Mouse (Mus musculus) forebrain, embryonic 12.5 days (tissue): Measurements from ENCODE around the gene C1s2. TPM values are rescaled to one million over a fixed set of nuclear protein-coding genes. Genes with fewer than 3 reads are reported as not detected.
A peak's percentile ranks its signal among the peaks of the same experiment; 100 is the strongest.
"Not testable (repeated sequence)": the region's sequence is repeated elsewhere in the genome, so short reads cannot be mapped to it uniquely, and the experiment has no call there.

Source experiments
- ATAC-seq: fragments of 200-750 bp; cut with Nextera tagmentation; 2 replicates; pipeline ENCODE4 v1.8.0; 2017; ENCODE audit warnings: moderate TSS enrichment; ENCODE audit not compliant: low FRiP score
- H3K27ac ChIP-seq: fragments of 300-500 bp; sonication (generic); 2 replicates; pipeline ENCODE4 v1.5.1; 2016; ENCODE audit warnings: mild to moderate bottlenecking
- H3K27me3 ChIP-seq: fragments of 300-500 bp; sonication (generic); 2 replicates; pipeline ENCODE4 v1.6.1; 2016; ENCODE audit warnings: mild to moderate bottlenecking
- H3K36me3 ChIP-seq: fragments of 300-500 bp; sonication (generic); replicated peaks from 2 replicates; pipeline ENCODE4 v1.6.1; 2016; ENCODE audit warnings: mild to moderate bottlenecking
- H3K4me1 ChIP-seq: fragments of 300-500 bp; sonication (generic); 2 replicates; pipeline ENCODE4 v1.6.1; 2016
- H3K4me2 ChIP-seq: fragments of 300-500 bp; sonication (generic); 2 replicates; pipeline ENCODE4 v1.6.1; 2016; ENCODE audit warnings: mild to moderate bottlenecking, moderate library complexity
- H3K4me3 ChIP-seq: fragments of 300-500 bp; sonication (generic); replicated peaks from 2 replicates; pipeline ENCODE4 v1.5.1; 2016; ENCODE audit warnings: mild to moderate bottlenecking
- H3K9ac ChIP-seq: fragments of 300-500 bp; sonication (generic); 2 replicates; pipeline ENCODE4 v1.6.1; 2016; ENCODE audit warnings: mild to moderate bottlenecking
- H3K9me3 ChIP-seq: fragments of 300-500 bp; sonication (generic); 2 replicates; pipeline ENCODE4 v1.6.1; 2016
- WGBS: fragments of 180-500 bp; shearing (Covaris S2); methylation state at CpG from one replicate; pipeline ENCODE4 v1.1.7; 2016; 5-methylcytosine and 5-hydroxymethylcytosine counted together
- polyA plus RNA-seq: library from polyadenylated mRNA; unstranded; fragments of >200 nt; fragmentation: Nextera tagmentation; extraction: Ambion mirVana; gene quantifications from 2 replicates; pipeline ENCODE4 v1.2.1, GENCODE M21; 2016

C1s2 gene
- polyA plus RNA-seq, 1 experiment from 2014 or later: 0.08 TPM

DNA sequence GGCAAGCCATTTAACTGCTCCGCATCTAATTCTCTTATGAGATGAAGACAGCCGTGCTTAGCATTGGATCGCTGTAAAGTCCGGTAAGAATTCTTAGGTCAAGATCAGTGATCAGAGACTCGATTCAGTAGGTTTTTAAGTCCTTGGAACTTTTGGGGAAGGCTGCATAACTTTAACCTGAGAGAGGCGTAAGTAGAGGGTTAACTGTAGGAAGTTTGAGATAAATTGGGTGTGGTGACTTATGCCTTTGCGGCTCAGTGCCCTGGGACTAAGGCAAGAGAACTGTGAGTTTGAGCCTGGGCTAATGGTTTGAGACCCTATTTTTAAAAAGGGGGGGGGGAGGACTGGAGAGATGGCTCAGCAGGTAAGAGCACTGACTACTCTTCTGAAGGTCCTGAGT is 28.4 kb upstream of the C1s2 start:
- H3K4me3 ChIP-seq: no peak overlapping the region
- H3K4me2 ChIP-seq: no peak overlapping the region
- H3K27me3 ChIP-seq: no peaks in the 10 kb centered on the region
- no peak for ATAC-seq
- H3K4me1 ChIP-seq: peaks cover 6% of the 10 kb centered on the region; the same call in 1 of the 2 replicates
- H3K36me3 ChIP-seq: no peaks in the 10 kb centered on the region
- no peak overlapping the region for H3K9ac ChIP-seq
- no peaks in the 10 kb centered on the region for H3K9me3 ChIP-seq
- WGBS: 95% methylated on average over 7 of the region's 7 CpGs
- H3K27ac ChIP-seq: no peak overlapping the region

DNA sequence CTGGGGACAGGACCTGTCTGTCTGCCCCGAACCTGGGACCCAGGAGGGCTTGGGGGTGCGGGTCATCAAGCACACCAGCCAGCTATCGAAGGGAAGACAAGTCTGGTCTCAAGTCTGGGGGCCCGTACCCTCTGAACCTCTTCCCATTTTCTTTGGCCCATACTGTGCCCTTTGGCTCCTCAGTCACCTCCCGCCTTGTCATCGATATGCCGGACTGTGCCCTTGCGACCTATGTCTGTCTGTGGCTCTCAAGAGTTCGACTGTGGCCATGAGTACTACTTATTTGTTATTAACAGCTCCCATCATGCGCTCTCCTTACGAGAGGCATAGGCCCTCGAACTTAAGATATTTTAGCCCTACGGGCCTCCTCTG is 27.5 kb upstream of the C1s2 start:
- H3K4me3 ChIP-seq: peak overlapping the region; percentile 58
- no peaks in the 10 kb centered on the region for H3K27me3 ChIP-seq
- 20% methylated on average over 13 of the region's 13 CpGs for whole genome bisulfite sequencing
- H3K36me3 ChIP-seq: no peaks in the 10 kb centered on the region
- H3K4me2 ChIP-seq: peak overlapping the region; percentile 61
- H3K27ac ChIP-seq: peak overlapping the region; percentile 63; the same call in 1 of the 2 replicates
- no peak for ATAC-seq
- H3K9me3 ChIP-seq: no peaks in the 10 kb centered on the region
- H3K9ac ChIP-seq: peak overlapping the region; percentile 46
- peaks cover 6% of the 10 kb centered on the region; the same call in 1 of the 2 replicates for H3K4me1 ChIP-seq

DNA sequence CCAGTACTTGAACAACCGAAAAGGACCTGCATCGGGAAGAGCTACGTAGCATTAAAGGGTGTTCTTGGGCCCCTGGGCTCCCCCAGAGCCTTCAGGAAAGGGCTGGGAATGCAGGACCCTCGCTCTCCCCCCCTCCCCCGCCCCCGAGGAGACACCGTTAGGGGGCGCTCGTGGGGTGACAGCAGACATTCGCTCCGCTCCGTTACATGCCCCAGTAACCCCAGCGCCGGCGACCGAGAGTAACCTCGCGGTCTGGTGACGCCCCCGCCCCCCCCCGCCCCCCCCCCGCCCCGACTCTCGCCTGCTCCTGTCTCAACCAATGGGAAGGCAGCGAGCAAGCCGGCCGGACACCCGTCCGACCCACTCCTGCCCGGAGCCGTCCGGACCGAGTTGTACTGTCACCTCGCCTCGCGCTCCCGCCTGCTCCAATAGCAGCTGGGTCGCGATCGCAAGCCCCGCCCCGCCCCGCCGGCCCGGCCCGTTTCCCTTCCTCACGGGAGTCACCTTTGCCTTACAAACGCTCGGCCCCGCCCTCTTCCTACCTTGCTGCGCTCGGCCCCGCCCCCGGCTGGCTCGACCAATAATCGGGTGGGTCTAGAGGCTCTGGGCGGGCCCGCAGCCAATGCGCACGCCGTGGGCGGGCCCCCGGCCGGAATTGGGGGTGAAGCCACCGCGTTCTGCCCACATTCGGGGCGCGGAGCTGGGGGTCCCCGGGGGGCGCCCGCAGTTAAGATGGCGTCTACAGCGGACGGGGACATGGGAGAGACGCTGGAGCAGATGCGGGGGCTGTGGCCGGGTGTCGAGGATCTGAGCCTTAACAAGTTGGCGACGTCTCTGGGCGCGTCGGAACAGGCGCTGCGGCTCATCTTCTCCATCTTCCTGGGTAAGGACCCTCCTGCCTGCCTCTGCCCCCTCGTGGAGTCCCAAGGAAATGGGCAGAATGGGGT is 26.9 kb upstream of the C1s2 start, which contains the start of gene Lpcat3:
Lpcat3 (plus strand) TSS at position 551 of the 947 bp plus-strand sequence.
- H3K36me3 ChIP-seq: no peaks in the 10 kb centered on the region
- peak; percentile 98 for ATAC-seq
- peaks cover 6% of the 10 kb centered on the region; the same call in 1 of the 2 replicates for H3K4me1 ChIP-seq
- peak within 1 kb of the TSS; percentile 58 for H3K4me3 ChIP-seq
- under 1% methylated on average over 72 of the region's 87 CpGs for WGBS
- peak within 1 kb of the TSS; percentile 61 for H3K4me2 ChIP-seq
- no peaks in the 10 kb centered on the region for H3K9me3 ChIP-seq
- peak within 1 kb of the TSS; percentile 50 for H3K9ac ChIP-seq
- H3K27me3 ChIP-seq: no peaks in the 10 kb centered on the region
- H3K27ac ChIP-seq: peak within 1 kb of the TSS; percentile 63

DNA sequence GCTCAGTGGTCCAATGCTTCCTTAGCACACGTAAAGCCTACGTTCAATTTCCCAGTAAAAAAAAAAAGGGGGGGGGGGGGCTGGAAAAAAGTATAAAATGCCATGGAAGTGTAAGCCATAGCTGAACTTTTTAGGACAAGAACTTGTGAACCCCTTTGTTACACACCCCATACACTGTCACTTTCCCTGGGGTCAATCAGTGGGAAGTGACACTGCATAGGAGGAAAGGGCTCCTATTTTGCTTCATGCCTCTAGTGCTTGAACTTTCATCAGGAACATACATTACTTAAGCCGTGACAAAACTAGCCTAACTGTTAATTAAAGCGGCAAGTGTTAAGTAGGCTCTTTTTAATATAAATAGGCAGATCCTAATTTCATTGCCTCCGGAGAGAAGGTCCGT is 26.1 kb upstream of the C1s2 start:
- WGBS: 27% methylated on average over 6 of the region's 6 CpGs

DNA sequence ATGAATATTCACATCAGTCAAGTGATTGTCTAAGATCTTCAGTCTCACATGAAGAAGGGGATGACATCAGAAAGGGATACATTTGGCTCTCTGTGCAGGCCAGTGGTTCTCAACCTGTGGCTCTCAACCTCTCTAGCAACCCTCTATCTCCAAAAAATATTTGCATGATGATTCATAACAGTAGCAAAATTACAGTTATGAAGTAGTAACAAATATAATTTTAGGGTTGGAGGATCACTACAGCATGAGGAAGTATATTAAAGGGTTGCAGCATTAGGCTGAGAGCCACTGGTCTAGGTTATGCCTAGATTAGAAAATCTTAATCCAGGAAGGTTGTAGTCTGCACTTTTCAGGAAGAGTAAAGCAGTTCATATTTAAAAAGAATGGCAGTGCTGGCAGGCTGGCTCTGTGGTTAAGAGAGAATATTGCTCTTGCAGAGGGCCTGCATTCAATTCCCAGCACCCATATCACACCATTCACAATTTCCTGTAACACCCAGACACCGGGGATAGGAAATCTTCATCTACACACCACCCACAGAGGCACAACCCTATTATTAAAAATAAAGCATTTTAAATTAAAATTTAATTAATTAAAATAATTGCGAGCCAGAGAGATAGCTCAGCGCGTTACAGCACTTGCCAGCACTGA is 25.4 kb upstream of the C1s2 start:
- Histone ChIP-seq H3K27me3 (no peaks in the 10 kb centered on the region), H3K4me2 (no peak overlapping the region), H3K9ac (no peak overlapping the region), H3K9me3 (no peaks in the 10 kb centered on the region), H3K4me1 (peaks cover 6% of the 10 kb centered on the region; the same call in 1 of the 2 replicates), H3K36me3 (no peaks in the 10 kb centered on the region), H3K4me3 (no peak overlapping the region), H3K27ac (no peak overlapping the region)
- WGBS: 89% methylated on average over 4 of the region's 4 CpGs
- ATAC-seq: no peak

More for the DNA sequence above, 26.1 kb upstream of the C1s2 start:
- Histone ChIP-seq H3K9ac (peak overlapping the region; percentile 50; the same call in 1 of the 2 replicates), H3K4me3 (peak overlapping the region; percentile 58), H3K4me2 (peak overlapping the region; percentile 61), H3K27me3 (no peaks in the 10 kb centered on the region), H3K9me3 (no peaks in the 10 kb centered on the region), H3K36me3 (no peaks in the 10 kb centered on the region), H3K27ac (peak overlapping the region; percentile 63; the same call in 1 of the 2 replicates), H3K4me1 (peaks cover 6% of the 10 kb centered on the region; the same call in 1 of the 2 replicates)
- ATAC-seq: no peak

DNA sequence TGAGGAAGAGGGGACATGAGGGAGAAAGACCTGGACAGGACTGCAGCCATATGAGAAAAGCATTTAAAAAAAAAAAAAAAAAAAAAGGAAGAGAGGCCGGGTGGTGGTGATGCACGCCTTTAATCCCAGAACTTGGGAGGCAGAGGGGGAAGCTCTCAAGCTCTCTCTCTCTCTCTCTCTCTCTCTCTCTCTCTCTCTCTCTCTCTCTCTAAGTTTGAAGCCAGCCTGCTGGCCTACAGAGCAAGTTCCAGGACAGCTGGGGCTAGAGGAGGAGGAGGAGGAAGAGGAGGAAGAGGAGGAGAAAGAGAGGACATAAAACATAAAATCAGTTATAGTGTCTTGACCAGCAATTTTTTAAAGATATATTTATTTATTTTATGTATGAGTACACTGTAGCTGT is 22.2 kb upstream of the C1s2 start:
- no peak overlapping the region for H3K27ac ChIP-seq
- no peaks in the 10 kb centered on the region for H3K4me1 ChIP-seq
- H3K36me3 ChIP-seq: no peaks in the 10 kb centered on the region
- H3K9ac ChIP-seq: no peak overlapping the region
- 81% methylated on average over 2 of the region's 2 CpGs for WGBS
- H3K4me2 ChIP-seq: no peak overlapping the region
- H3K27me3 ChIP-seq: no peaks in the 10 kb centered on the region
- 0 out of 2 replicates have a peak, but pooled peaks cover 7% of the 10 kb centered on the region for H3K9me3 ChIP-seq
- ATAC-seq: no peak
- no peak overlapping the region for H3K4me3 ChIP-seq

DNA sequence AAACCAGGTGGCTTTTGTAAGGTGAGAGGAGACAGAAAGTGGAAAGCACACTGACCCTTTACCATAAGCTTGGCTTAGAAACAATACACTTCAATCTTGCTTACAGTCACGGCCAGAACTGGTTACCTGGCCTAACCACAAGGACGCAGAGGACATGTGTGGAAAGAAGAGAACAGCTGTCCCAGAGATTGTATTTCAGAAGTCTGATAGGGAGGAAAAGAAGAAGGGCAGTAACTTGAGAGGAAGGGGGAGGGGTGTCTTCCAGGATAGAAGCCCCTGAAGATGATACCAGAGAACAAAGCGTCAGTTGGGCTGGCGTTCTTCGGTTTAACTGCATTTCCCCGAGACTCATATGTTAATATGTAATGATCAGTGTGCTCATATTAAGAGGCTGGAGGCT is 20.0 kb upstream of the C1s2 start:
- Histone ChIP-seq H3K4me1 (no peaks in the 10 kb centered on the region), H3K9ac (no peak overlapping the region), H3K9me3 (0 out of 2 replicates have a peak, but pooled peaks cover 9% of the 10 kb centered on the region), H3K27me3 (no peaks in the 10 kb centered on the region), H3K27ac (no peak overlapping the region), H3K36me3 (no peaks in the 10 kb centered on the region), H3K4me3 (no peak overlapping the region), H3K4me2 (no peak overlapping the region)
- WGBS: 79% methylated on average over 6 of the region's 6 CpGs
- no peak for ATAC-seq

DNA sequence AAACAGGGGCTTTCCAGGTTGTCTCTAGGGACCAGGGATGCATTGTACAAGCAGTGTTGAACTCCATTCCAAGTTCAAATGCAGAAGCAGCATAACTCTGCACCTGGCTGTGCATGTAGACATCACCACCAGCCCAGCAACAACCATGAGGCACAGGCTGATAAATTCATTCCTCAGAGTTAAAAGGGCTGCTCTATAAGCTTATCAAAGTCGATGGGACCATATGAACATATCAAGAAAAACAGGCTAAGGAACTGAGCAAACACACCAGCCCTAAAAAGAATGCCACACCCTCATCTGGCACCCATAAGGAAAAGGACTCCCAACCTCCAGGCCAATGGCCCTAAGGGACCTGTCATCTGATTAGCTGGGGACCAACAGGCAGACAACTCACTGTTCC is 10.5 kb upstream of the C1s2 start:
- Histone ChIP-seq H3K4me2 (no peak overlapping the region), H3K4me1 (no peaks in the 10 kb centered on the region), H3K27ac (no peak overlapping the region), H3K4me3 (no peak overlapping the region), H3K9ac (no peak overlapping the region), H3K36me3 (no peaks in the 10 kb centered on the region), H3K27me3 (no peaks in the 10 kb centered on the region), H3K9me3 (no peaks in the 10 kb centered on the region)
- no peak for ATAC-seq
- WGBS: 67% methylated on average over 1 of the region's 1 CpGs

DNA sequence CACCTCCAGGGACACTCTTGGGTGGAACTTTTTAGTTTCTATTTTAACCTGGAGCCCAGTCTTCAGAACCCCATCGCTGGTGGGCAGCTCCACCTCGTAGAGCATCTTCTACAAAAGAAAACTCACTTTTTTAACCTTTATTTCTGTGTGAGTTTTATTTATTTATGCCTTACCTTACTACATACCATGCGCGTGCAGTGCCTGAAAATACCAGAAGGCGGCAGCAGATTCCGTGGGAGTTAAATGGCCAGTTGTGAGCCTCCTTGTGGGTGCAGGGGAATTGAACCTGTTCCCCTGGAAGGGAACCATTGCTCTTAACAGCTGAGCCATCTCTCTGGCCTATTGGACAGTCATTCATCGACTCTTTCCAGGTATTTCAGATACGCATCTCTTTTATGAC is 5.1 kb upstream of the C1s2 start:
- 41% methylated on average over 8 of the region's 8 CpGs for WGBS
- Histone ChIP-seq H3K9me3 (no peaks in the 10 kb centered on the region), H3K9ac (no peak overlapping the region), H3K27ac (no peak overlapping the region), H3K36me3 (no peaks in the 10 kb centered on the region), H3K27me3 (no peaks in the 10 kb centered on the region), H3K4me2 (no peak overlapping the region), H3K4me1 (no peaks in the 10 kb centered on the region), H3K4me3 (no peak overlapping the region)
- ATAC-seq: no peak

DNA sequence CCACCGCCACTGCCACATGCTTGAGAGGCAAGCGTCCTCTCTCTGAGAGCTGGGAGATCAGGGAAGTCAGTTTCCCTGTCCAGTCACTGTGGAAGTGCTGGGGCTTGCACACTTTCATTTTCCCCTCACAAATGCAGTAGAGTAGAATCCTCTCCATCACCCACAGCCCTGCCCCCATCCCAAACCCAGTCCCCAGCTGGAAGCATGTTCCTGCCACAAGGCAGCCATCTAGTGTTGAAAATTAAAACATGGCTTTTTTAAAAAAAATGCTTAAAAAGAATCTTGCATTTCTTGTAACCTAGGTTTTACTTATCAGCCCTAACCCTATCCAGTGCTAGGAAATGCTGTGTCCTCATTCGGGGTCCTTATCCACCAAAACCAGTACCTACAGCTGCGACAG is 4.2 kb upstream of the C1s2 start:
- Histone ChIP-seq H3K9me3 (no peaks in the 10 kb centered on the region), H3K4me2 (no peak overlapping the region), H3K4me1 (no peaks in the 10 kb centered on the region), H3K27ac (no peak overlapping the region), H3K9ac (no peak overlapping the region), H3K27me3 (no peaks in the 10 kb centered on the region), H3K4me3 (no peak overlapping the region), H3K36me3 (no peaks in the 10 kb centered on the region)
- ATAC-seq: no peak
- WGBS: 78% methylated on average over 4 of the region's 4 CpGs

DNA sequence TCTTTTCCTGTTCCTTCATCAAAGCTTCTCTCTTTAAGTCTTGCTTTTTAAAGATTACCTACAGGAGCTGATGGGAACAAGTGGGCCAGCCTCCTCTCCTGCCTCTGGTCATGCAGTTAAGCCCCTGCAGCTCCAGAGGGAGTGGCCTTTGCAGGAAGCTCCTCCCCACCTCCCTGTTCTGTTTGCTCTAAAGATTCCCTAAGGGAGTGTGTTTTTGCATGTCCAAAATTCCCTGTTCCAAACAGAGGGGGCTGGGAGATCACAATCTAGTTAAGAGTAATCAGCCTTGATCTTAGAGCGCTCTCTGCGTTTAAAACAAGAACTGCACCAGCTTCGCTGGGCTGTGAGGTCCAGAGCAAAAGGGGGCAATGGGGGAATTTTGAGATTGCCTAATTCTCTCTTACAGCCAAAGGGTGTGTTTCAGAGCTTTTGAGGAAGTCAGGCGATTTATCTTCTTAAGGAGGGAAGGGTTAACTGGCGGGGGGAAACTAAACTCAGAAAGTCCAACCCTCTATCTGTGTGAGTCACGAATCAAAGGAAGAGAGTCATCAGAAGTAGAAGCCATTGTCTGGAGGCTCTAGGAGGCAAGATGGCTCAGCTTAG is 1.1 kb upstream of the C1s2 start:
- not testable (repeated sequence) for H3K4me2 ChIP-seq, H3K36me3 ChIP-seq, H3K4me3 ChIP-seq, H3K4me1 ChIP-seq, ATAC-seq, H3K9ac ChIP-seq, H3K9me3 ChIP-seq, H3K27me3 ChIP-seq, H3K27ac ChIP-seq
- WGBS: 47% methylated on average over 6 of the region's 6 CpGs

DNA sequence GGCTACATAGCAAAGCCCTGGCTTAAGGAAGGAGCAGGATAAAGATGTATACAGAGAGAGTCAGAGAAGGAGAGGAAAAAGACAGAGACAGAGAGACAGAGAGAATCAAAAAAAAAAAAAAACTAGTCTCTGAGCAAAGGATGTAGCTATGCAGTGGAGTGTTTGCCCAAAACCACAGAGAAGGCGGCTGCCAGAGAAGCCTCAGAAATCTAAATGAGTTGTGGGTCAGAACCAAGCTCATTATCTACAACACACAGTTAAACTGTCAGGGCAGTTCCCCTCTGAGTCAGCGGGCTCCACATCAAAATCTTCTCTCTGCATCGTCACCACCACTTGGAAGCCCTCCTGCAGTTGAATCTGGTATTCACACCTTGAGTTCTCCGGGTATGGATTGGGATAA is 5.1 kb downstream of the C1s2 start:
- no peaks in the 10 kb centered on the region for H3K4me1 ChIP-seq
- 88% methylated on average over 4 of the region's 4 CpGs for WGBS
- no peak for ATAC-seq
- no peak overlapping the region for H3K9ac ChIP-seq
- H3K27me3 ChIP-seq: no peaks in the 10 kb centered on the region
- no peak overlapping the region for H3K27ac ChIP-seq
- no peaks in the 10 kb centered on the region for H3K36me3 ChIP-seq
- no peak overlapping the region for H3K4me3 ChIP-seq
- H3K9me3 ChIP-seq: no peaks in the 10 kb centered on the region
- H3K4me2 ChIP-seq: no peak overlapping the region
